Mouse (Mus musculus): ENCODE measurements around the gene Rab3c.

DNA sequence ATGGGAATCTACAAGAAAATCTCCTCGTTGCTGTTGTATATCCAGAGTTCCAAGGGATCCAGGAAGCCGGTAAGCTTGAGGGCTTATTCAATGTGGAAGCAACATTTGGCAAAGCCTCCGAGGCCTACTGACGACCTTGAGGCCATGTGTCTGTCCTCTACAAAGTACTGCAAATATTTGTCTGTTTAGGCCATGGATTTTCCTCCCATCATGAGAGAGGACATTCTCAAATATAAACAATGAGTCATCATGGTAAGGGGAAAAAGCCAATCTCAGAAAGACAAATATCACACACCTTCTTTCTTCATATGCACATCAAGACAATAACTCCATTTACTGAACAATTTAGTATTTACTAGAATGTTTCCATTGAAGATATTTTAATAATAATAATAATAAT is 158.0 kb downstream of the Rab3c start:
- TF ChIP-seq CTCF (IDR thresholded peaks at IDR 0.05; ENCODE audit: low read depth): no peak
- TF ChIP-seq EP300 (optimal IDR thresholded peaks at IDR 0.05): no peak

Data from stomach, postnatal 0 days (tissue).